Mouse (Mus musculus) small intestine, adult 2 months (tissue): ENCODE measurements at regions not wholly inside any gene's neighbourhood (a gene's known extent, or its start where the extent isn't known, plus 50 kb on each side); places are given as distances from the start of the nearest gene placed in this dataset.

Source experiments
- CTCF ChIP-seq: fragments of 200-500 bp; IDR thresholded peaks from 2 replicates; pipeline ENCODE4 v1.5.1; 2012; ENCODE audit warnings: low read depth, mild to moderate bottlenecking, control low read depth, inconsistent platforms, low read length, moderate library complexity, mixed read lengths; ENCODE audit not compliant: insufficient replicate concordance, insufficient read length; ENCODE audit errors: extremely low read depth
- POLR2A ChIP-seq: fragments of 200-500 bp; IDR thresholded peaks from 2 replicates; pipeline ENCODE4 v1.6.1; 2012; ENCODE audit warnings: low read depth, mild to moderate bottlenecking, control low read depth, inconsistent platforms, low read length, moderate library complexity

DNA sequence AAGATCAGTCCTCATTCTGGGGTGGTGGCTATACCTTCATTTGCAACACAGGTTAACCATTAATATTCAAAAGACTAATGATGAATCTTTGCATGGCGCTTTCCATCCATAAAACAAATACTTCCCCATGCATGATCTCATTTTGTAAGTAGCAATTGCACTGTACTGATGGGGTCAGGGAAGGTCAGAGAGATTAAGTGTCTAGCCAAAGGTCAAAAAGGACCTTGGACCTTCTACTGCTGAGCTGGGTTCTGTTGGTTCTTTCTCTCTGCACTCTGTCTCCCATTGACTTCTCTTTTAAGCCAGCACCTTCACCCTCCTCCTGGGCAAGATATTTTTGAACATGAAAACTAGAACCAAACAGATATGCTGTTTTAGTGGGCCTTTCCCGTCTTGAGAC lies 161.9 kb upstream of the Bcl6 start:
- TF ChIP-seq CTCF (no peak), POLR2A (no peak)
